In genomic region chrX:38771886-38772285, GRCm38 (mm10) we compare ENCODE assay signal across 9 mouse cellular contexts. TPM values are rescaled to one million over a fixed set of nuclear protein-coding genes. Genes with fewer than 3 reads are reported as not detected.
DNase-seq lines count a peak whose midpoint lies in the region; ATAC-seq lines count a peak whose summit lies in the region.
"Had no signal": no experiment of that assay in that cellular context is flagged by ENCODE, and none has a peak within 500 bp of the region (broad histone marks: within the 10 kb centered on the region; RNA-seq: fewer than 3 reads in every experiment).

No protein-coding gene starts in this region.

- no peak overlapping the region for H3K27ac ChIP-seq in hindbrain, embryonic 15.5 days (replicated peaks)
- no peak overlapping the region for H3K27ac ChIP-seq in hindbrain, embryonic 12.5 days

- 0 out of 2 replicates have a peak, but pooled peaks have one; percentile 45 for ATAC-seq in hindbrain, embryonic 15.5 days (ENCODE audit: low FRiP score, low read depth)
- ATAC-seq in hindbrain, embryonic 12.5 days (ENCODE audit: low FRiP score): no peak

- H3K36me3 ChIP-seq in hindbrain, embryonic 15.5 days: no peaks in the 10 kb centered on the region
- no peaks in the 10 kb centered on the region for H3K36me3 ChIP-seq in hindbrain, embryonic 12.5 days
- H3K36me3 ChIP-seq: heart, embryonic 15.5 days had no signal

- WGBS in hindbrain, embryonic 15.5 days: 42% methylated on average over 3 of the region's 3 CpGs
- 46% methylated on average over 3 of the region's 3 CpGs for WGBS in hindbrain, embryonic 12.5 days

- H3K9me3 ChIP-seq in hindbrain, embryonic 15.5 days: no peaks in the 10 kb centered on the region
- no peaks in the 10 kb centered on the region for H3K9me3 ChIP-seq in hindbrain, embryonic 12.5 days (replicated peaks)
- H3K9me3 ChIP-seq: heart, embryonic 15.5 days had no signal

- no peaks in the 10 kb centered on the region for H3K4me1 ChIP-seq in hindbrain, embryonic 15.5 days (replicated peaks)
- no peaks in the 10 kb centered on the region for H3K4me1 ChIP-seq in hindbrain, embryonic 12.5 days
- H3K4me1 ChIP-seq: heart, embryonic 15.5 days had no signal

- no peak overlapping the region for H3K4me3 ChIP-seq in hindbrain, embryonic 15.5 days
- H3K4me3 ChIP-seq in hindbrain, embryonic 12.5 days: no peak overlapping the region
- H3K4me3 ChIP-seq: heart, embryonic 15.5 days had no signal

- no peak overlapping the region for H3K4me2 ChIP-seq in hindbrain, embryonic 15.5 days
- no peak overlapping the region for H3K4me2 ChIP-seq in hindbrain, embryonic 12.5 days (replicated peaks)

- H3K9ac ChIP-seq in hindbrain, embryonic 15.5 days: no peak overlapping the region
- no peak overlapping the region for H3K9ac ChIP-seq in hindbrain, embryonic 12.5 days
- H3K9ac ChIP-seq: heart, embryonic 15.5 days had no signal

- no peaks in the 10 kb centered on the region for H3K27me3 ChIP-seq in hindbrain, embryonic 15.5 days
- no peaks in the 10 kb centered on the region for H3K27me3 ChIP-seq in hindbrain, embryonic 12.5 days
- H3K27me3 ChIP-seq: heart, embryonic 15.5 days had no signal

- peak; percentile 17 for DNase-seq in ES-CJ7 (ENCODE audit: low read depth, low spot score)
- DNase-seq in brain, embryonic 18.5 days (ENCODE audit: low read depth, low spot score): peak; percentile 16
- DNase-seq in layer of hippocampus, adult 9-10 months (ENCODE audit: low spot score): peak; percentile 9
- peak; percentile 7 for DNase-seq in right cerebral cortex, postnatal 25 days
- no peak for DNase-seq in urinary bladder, adult 18-20 months (ENCODE audit: low spot score in 2 of 2)
- no peak for DNase-seq in thymus, postnatal 14 days

RNA-seq across cellular contexts. Expression of gene 6030498E09Rik, which starts 0.6 kb away (rescaled TPM):
- polyA plus RNA-seq in hindbrain, embryonic 15.5 days (2015; fragmentation: Nextera tagmentation; extraction: Ambion mirVana): 0.12 TPM in 1 of 2 replicates, not detected in the other
- 0.34 TPM in 1 of 2 replicates, not detected in the other for polyA plus RNA-seq in hindbrain, embryonic 12.5 days (2016; fragmentation: Nextera tagmentation; extraction: Ambion mirVana)

Comparison
In these comparisons a context has a peak if more than half of its experiments do, and no peak if none do; other contexts are left out.
1. DNase-seq: peak in ES-CJ7 (single experiment), brain, embryonic 18.5 days (single experiment), layer of hippocampus, adult 9-10 months (single experiment) and right cerebral cortex, postnatal 25 days (single experiment); none in urinary bladder, adult 18-20 months (0 of 2) and thymus, postnatal 14 days (single experiment).